Comparison of ENCODE assay signal across 8 mouse cellular contexts in genomic region chr8:94857346-94858173, GRCm38 (mm10). TPM values are rescaled to one million over a fixed set of nuclear protein-coding genes. Genes with fewer than 3 reads are reported as not detected.
A peak's percentile ranks its signal among the peaks of the same experiment; 100 is the strongest.
DNase-seq lines count a peak whose midpoint lies in the region; ATAC-seq and TF ChIP-seq lines count a peak whose summit lies in the region.

Gene Polr2c (plus strand): TSS chr8:94857450.

- peaks cover 30% of the 10 kb centered on the region for H3K36me3 ChIP-seq in ES-E14 (ENCODE audit: control insufficient read depth, insufficient read depth, low read length, poor library complexity, severe bottlenecking)
- H3K36me3 ChIP-seq in forebrain, embryonic 16.5 days (ENCODE audit: control insufficient read depth, insufficient read depth): peaks cover 12% of the 10 kb centered on the region
- peaks cover 40% of the 10 kb centered on the region for H3K36me3 ChIP-seq in neural tube, embryonic 15.5 days

- peaks cover 0 to 10% of the 10 kb centered on the region in 2 experiments; a peak in 2 of 4 replicates for H3K4me1 ChIP-seq in ES-E14 (ENCODE audit: control insufficient read depth in 2 of 2, insufficient read depth in 2 of 2, low read length in 2 of 2, poor library complexity in 1 of 2)
- H3K4me1 ChIP-seq in forebrain, embryonic 16.5 days (replicated peaks; ENCODE audit: control insufficient read depth, insufficient read depth, low read length): peaks cover 14% of the 10 kb centered on the region
- H3K4me1 ChIP-seq in lung, adult 2 months (ENCODE audit: control insufficient read depth, insufficient read depth, low read length): no peaks in the 10 kb centered on the region
- peaks cover 18% of the 10 kb centered on the region for H3K4me1 ChIP-seq in neural tube, embryonic 15.5 days

- peak; percentile 79; the same call in 1 of the 2 replicates for TF ChIP-seq POLR2A in lung, adult 2 months (IDR thresholded peaks at IDR 0.05; ENCODE audit: borderline replicate concordance, extremely low read depth, low read depth, low read length)

- TF ChIP-seq CTCF in layer of hippocampus, adult 2 months (conservative IDR thresholded peaks at IDR 0.05): peak; percentile 97
- TF ChIP-seq CTCF in lung, adult 2 months (IDR thresholded peaks at IDR 0.05; ENCODE audit: insufficient read depth, low read length): peak; percentile 56

- DNase-seq in ES-E14 (ENCODE audit: low read depth, low spot score): peak; percentile 63
- peak; percentile 89 to 96 for DNase-seq in cerebellum, adult 18-20 months
- DNase-seq in heart, postnatal 36 days: peak; percentile 93 to 96
- DNase-seq in layer of hippocampus, adult 2 months (ENCODE audit: low spot score in 2 of 2): peak; percentile 86 to 95
- DNase-seq in lung, adult 2 months: peak; percentile 90
- DNase-seq in testis, postnatal 10 days (ENCODE audit: low spot score): peak; percentile 95

- H3K9me3 ChIP-seq in ES-E14 (ENCODE audit: control insufficient read depth, insufficient read depth, low read depth, low read length): no peaks in the 10 kb centered on the region
- H3K9me3 ChIP-seq in forebrain, embryonic 16.5 days (ENCODE audit: control insufficient read depth, low read length): no peaks in the 10 kb centered on the region
- no peaks in the 10 kb centered on the region for H3K9me3 ChIP-seq in neural tube, embryonic 15.5 days (replicated peaks)

- WGBS in forebrain, embryonic 16.5 days: under 1% methylated on average over 65 of the region's 68 CpGs
- WGBS in lung, adult 2 months: under 1% methylated on average over 68 of the region's 68 CpGs
- WGBS in neural tube, embryonic 15.5 days: under 1% methylated on average over 68 of the region's 68 CpGs

- H3K4me3 ChIP-seq in ES-E14 (ENCODE audit: insufficient read depth in 1 of 2, low read depth in 1 of 2, low read length in 2 of 2, poor library complexity in 1 of 2, severe bottlenecking in 1 of 2): peak within 1 kb of the TSS; percentile 89 to 95
- H3K4me3 ChIP-seq in forebrain, embryonic 16.5 days (replicated peaks; ENCODE audit: low read length): peak within 1 kb of the TSS; percentile 94
- H3K4me3 ChIP-seq in layer of hippocampus, adult 2 months: peak within 1 kb of the TSS; percentile 75
- H3K4me3 ChIP-seq in lung, adult 2 months (replicated peaks; ENCODE audit: extremely low read depth, low read depth, low read length): peak within 1 kb of the TSS; percentile 75
- H3K4me3 ChIP-seq in neural tube, embryonic 15.5 days (replicated peaks): peak within 1 kb of the TSS; percentile 92

- peak within 1 kb of the TSS; percentile 96 for H3K9ac ChIP-seq in ES-E14 (ENCODE audit: insufficient read depth, low read depth, low read length, poor library complexity, severe bottlenecking)
- peak within 1 kb of the TSS; percentile 93 for H3K9ac ChIP-seq in forebrain, embryonic 16.5 days (replicated peaks; ENCODE audit: low read depth, low read length)
- H3K9ac ChIP-seq in neural tube, embryonic 15.5 days (replicated peaks): peak within 1 kb of the TSS; percentile 98

- no peaks in the 10 kb centered on the region for H3K27me3 ChIP-seq in forebrain, embryonic 16.5 days (replicated peaks; ENCODE audit: control insufficient read depth, insufficient read depth, low read length)
- H3K27me3 ChIP-seq in neural tube, embryonic 15.5 days (replicated peaks): no peaks in the 10 kb centered on the region

- H3K4me2 ChIP-seq in forebrain, embryonic 16.5 days (ENCODE audit: low read length): peak within 1 kb of the TSS; percentile 90
- H3K4me2 ChIP-seq in neural tube, embryonic 15.5 days: peak within 1 kb of the TSS; percentile 71

- in situ Hi-C loops in ES-E14 (cut with MboI; ENCODE audit: low sequenced_read_pairs in 2 of 2, unreplicated experiment in 2 of 2): no loop called here

- H3K27ac ChIP-seq in ES-E14 (ENCODE audit: insufficient read depth, low read depth, low read length, poor library complexity, severe bottlenecking): no peak within 1 kb of the TSS
- peak within 1 kb of the TSS; percentile 72 for H3K27ac ChIP-seq in forebrain, embryonic 16.5 days (ENCODE audit: low read length)
- H3K27ac ChIP-seq in layer of hippocampus, adult 2 months: peak within 1 kb of the TSS; percentile 98
- peak within 1 kb of the TSS; percentile 84 for H3K27ac ChIP-seq in neural tube, embryonic 15.5 days (replicated peaks)

- ATAC-seq in forebrain, embryonic 16.5 days: peak; percentile 86
- ATAC-seq in neural tube, embryonic 15.5 days (ENCODE audit: low FRiP score): peak; percentile 80

- intact Hi-C loops in heart, postnatal 36 days (cut with DNase I): no loop called here

TF ChIP-seq in ES-E14, 5 proteins besides CTCF, POLR2A, EP300 and RAD21:
- TF ChIP-seq HCFC1 (IDR thresholded peaks at IDR 0.05; ENCODE audit: borderline replicate concordance, insufficient read depth, low read length): peak; percentile 75
- no peak for TF ChIP-seq ZC3H11A (IDR thresholded peaks at IDR 0.05; ENCODE audit: borderline replicate concordance, low read depth, low read length)
- no peak for TF ChIP-seq CHD2 (IDR thresholded peaks at IDR 0.05; ENCODE audit: low read depth, low read length)
- TF ChIP-seq ZNF384 (IDR thresholded peaks at IDR 0.05; ENCODE audit: low read depth, low read length): no peak
- 0 out of 2 replicates have a peak, but pooled peaks have one; percentile 22 for TF ChIP-seq MAFK (IDR thresholded peaks at IDR 0.05; ENCODE audit: insufficient read depth, low read depth, low read length)

RNA-seq across cellular contexts. Expression of gene Polr2c, which starts in this region (rescaled TPM):
- total RNA-seq in ES-E14 (2012; rRNA removed): 88.7 and 119 TPM in 2 replicates
- polyA plus RNA-seq in forebrain, embryonic 16.5 days (2015; fragmentation: Nextera tagmentation; extraction: Ambion mirVana): 150 and 153 TPM in 2 replicates
- total RNA-seq in heart, postnatal 36 days (2021): 10 to 100 TPM; 69.1 to 69.9 TPM
- 10 to 100 TPM; 69.1 to 71.4 TPM for total RNA-seq in layer of hippocampus, adult 2 months (2021)
- polyA plus RNA-seq in lung, adult 2 months (2012; rRNA removed): 81.9 and 105 TPM in 2 replicates
- 117 and 122 TPM in 2 replicates for polyA plus RNA-seq in neural tube, embryonic 15.5 days (2015; fragmentation: Nextera tagmentation; extraction: Ambion mirVana)
